Mouse (Mus musculus): ENCODE measurements around the gene Gas2l1.

DNA sequence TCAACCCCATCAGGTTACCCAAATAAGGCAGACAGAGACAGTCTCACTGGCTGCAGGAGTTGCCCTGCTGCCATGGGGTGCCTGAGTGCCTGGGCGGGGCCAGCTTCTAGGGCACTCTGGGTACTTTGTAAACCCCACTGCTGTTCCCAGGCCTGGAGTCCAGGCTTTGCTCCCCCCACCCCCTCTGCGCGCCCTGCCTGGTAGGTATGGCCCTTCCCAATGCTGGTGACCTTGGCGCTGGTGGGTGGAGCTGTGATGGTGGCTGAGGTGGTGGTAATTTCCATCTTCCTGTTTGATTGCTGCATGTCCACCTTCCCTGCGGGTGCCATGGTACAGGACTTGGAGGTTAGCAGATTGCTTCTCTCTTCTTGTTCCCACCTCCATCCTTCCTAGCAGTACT lies 24.5 kb downstream of the Gas2l1 start:
- TF ChIP-seq ZNF384 (IDR thresholded peaks at IDR 0.05; ENCODE audit: low read depth, low read length), result no peak
- TF ChIP-seq POLR2A (IDR thresholded peaks at IDR 0.05; ENCODE audit: control insufficient read depth in 1 of 2, insufficient read depth in 1 of 2, low read depth in 1 of 2, low read length in 2 of 2, poor library complexity in 1 of 2), result no peak
- no peak for TF ChIP-seq ZC3H11A (IDR thresholded peaks at IDR 0.05; ENCODE audit: low read depth, low read length)
- TF ChIP-seq CHD1 (IDR thresholded peaks at IDR 0.05; ENCODE audit: low read depth, low read length), result no peak
- no peak for TF ChIP-seq JUND (IDR thresholded peaks at IDR 0.05; ENCODE audit: low read depth, low read length)
- no peak for TF ChIP-seq HCFC1 (IDR thresholded peaks at IDR 0.05; ENCODE audit: low read depth, low read length)
